Mouse (Mus musculus) megakaryocyte, embryonic 14.5 days (primary cell): Measurements from ENCODE around the gene Sp6.

ENCODE experiments used
- FLI1 ChIP-seq: IDR thresholded peaks from 2 replicates; pipeline ENCODE4 v1.6.1; 2012; ENCODE audit warnings: low read length, inconsistent platforms, mixed read lengths
- GATA1 ChIP-seq: IDR thresholded peaks from 3 replicates; pipeline ENCODE4 v1.6.1; 2012; ENCODE audit warnings: mixed read lengths, low read length, inconsistent platforms, borderline replicate concordance

DNA sequence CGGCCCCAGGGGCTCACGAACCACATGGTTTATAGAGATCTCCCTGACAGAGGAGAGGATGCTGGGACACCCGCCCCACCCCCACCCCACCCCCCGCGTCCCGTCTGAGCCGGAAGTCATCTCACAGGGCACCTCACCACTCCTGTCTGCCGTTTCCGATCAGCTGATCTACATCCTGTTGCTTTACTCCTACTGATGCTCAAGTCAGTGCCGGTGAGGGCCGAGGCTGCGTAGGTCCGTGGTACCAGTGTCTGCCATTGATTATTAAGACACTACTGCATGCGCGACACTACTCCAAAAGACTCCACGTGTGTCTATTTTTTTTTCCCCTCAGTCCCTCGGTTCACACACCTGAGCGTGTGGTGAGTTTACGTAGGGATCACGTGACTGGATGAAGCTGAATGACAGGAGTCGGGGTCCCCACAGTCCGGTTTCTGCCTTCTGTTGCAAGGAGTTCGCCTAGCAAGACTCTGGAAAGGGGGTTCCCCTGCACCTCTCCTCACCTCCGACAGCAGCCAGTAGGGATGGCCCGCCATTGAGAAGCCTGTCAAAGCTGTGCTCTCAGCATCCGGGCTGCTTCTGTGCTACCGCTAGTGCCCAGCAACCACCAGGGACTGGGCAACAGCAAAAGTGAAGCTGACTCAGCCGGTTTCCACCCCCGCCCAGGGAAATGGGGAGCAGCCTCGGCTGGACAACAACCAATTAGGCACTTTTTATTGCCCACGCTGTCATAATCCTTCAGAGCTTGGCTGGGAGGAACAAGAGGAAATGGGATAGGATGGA, 25.1 kb upstream of the Sp6 start:
- no peak for TF ChIP-seq GATA1
- TF ChIP-seq FLI1 = no peak
